Mouse (Mus musculus): ENCODE results near the gene Hoxa5.

Hoxa5 gene

DNA sequence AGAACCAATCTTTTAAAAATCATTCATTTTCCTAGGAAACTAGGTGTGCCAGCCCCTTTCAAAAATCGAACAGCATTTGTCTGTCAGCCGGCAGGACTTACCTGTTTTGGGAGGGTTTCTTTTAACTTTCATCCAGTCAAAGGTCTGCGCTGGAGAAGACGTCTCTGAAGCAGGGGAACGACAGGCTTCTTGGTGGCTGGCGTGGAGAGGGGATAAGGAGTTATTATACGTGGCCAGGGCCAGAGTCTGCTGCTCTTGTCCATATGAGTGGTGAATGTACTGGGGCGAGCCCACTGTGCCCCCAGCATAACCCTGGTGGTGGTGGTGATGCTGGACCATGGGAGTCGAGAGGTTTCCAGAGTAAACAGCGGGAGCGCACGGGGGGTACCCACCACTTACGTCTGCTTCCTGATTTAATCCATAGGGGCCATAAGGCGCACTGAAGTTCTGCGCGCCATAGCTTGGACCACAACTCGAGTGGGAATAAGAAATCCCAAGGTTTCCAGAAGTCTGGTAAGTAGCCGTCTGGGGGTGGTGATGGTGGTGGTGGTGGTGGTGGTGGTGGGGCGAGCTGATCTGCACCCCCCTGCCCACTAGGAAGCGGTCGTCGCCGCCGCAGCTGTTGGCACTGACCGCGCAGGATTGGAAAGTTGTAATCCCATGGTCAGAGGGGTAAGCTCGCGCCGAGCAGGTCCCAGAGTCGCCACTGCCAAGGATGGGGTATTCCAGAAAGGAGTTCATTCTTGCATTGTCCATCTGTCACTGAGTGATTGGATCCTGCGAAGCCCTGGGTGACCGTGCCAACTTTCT is 46.7 kb downstream of the Hoxa5 start:
- in situ Hi-C loops (cut with MboI; ENCODE audit: low sequenced_read_pairs): no loop called here

- in situ Hi-C loops (cut with MboI; ENCODE audit: low sequenced_read_pairs): no loop called here
Measured at GRCm38 (mm10) chr6:52156551-52157200, 47.7 kb downstream of the Hoxa5 start.

GRCm38 (mm10) chr6:52155471-52155870 is 48.9 kb downstream of the Hoxa5 start:
- in situ Hi-C loops (cut with MboI; ENCODE audit: low sequenced_read_pairs): no loop called here

GRCm38 (mm10) chr6:52154044-52154443 is 50.3 kb downstream of the Hoxa5 start:
- in situ Hi-C loops (cut with MboI; ENCODE audit: low sequenced_read_pairs): no loop called here

GRCm38 (mm10) chr6:52153270-52153669 is 51.1 kb downstream of the Hoxa5 start:
- in situ Hi-C loops (cut with MboI; ENCODE audit: low sequenced_read_pairs): no loop called here

DNA sequence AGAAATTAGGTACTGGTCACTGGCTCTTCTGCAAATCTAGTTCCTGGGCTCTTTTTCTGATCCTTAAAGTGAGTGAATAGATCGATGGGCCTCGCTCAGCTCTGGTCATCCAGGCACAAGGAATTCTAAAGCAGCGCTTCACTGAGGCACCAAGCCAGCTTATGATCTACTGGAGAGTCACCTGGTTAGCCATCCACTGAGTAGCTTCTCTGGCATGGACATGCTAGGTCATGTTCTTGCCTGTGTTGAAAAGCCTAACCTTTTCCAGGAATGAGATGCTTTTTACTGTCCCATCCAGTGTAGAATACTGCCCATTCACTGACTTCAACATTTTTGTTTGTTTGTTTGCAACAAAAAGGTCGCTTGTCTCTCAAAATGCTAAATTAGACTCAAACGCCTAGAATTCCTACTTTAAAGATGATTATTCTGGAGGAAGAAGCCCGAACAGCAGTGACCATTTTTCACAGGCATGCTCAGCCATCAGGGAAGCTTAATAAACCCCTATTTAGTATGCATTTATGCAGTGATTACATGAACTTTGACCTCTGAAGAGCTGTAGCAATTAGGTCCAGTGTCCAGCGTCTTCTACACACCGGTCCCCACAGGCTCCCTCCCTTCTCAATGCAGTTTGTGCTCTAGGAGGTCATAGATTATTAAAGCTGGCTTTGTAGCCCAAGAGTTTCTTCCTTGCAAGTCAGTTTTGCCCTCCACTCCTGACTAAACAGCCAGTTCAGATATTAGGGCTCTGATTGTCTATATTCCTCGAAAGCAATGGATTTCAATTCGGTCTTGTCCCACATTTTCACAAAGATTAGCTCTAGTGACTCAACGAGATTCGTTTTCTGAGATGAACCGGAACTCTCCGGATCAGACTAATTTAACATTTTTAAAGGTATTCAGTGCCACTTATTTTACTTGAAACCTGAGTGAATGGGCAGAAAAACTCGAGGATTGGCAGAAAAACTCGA is 51.9 kb downstream of the Hoxa5 start:
- in situ Hi-C loops (cut with MboI; ENCODE audit: low sequenced_read_pairs): no loop called here

All from CH12F3 (cell line).